Mouse (Mus musculus): ENCODE measurements around the gene Oaz1.

DNA sequence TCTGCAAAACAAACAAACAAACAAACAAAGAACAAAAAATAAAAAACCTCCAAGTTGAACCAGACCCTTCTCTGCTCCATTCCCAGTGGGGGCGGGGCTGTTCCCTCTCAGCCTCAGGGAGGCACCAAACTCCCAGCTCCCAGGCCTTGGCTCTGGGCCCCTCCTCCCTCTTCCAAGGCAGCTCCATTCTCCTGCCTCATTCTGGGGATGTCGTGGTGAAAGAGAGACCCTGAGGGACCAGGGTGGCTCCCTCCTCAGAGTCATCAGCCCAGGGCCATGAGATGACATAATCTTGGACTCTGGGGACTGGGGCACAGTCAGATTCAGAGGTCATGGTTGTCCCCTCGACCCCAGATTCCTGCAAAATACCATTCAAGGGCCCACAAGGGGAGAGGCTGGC is 50.1 kb downstream of the Oaz1 start:
- TF ChIP-seq POLR2AphosphoS5 (IDR thresholded peaks at IDR 0.05; ENCODE audit: insufficient replicate concordance, low read depth, low read length) = no peak
- TF ChIP-seq TAL1 (conservative IDR thresholded peaks at IDR 0.05; ENCODE audit: low read depth, low read length) = no peak
- TF ChIP-seq CTCF (IDR thresholded peaks at IDR 0.05; ENCODE audit: low read depth, low read length) = no peak
